Mouse (Mus musculus) CD4-positive, CD25-positive, alpha-beta regulatory T cell, adult 2 months (primary cell): Measurements from ENCODE around the gene Vmn1r21.
"Not testable (repeated sequence)": the region's sequence is repeated elsewhere in the genome, so short reads cannot be mapped to it uniquely, and the experiment has no call there.

Experiments
- DNase-seq: peaks from one replicate; pipeline ENCODE4 v3.0.0-alpha.2; 2012; ENCODE audit warnings: low read depth, low spot score

Gene Vmn1r21

GRCm38 (mm10) chr6:57850286-57850685 lies at the start of gene Vmn1r21:
Vmn1r21 (minus strand) TSS chr6:57850343.
- no peak for DNase-seq

- peak; percentile 74 for DNase-seq
Observed at GRCm38 (mm10) chr6:57859043-57860042, 9.2 kb upstream of the Vmn1r21 start.

- not testable (repeated sequence) for DNase-seq
Observed at GRCm38 (mm10) chr6:57851177-57851576, 1.0 kb upstream of the Vmn1r21 start.

- no peak for DNase-seq
Observed at GRCm38 (mm10) chr6:57839693-57840408, 10.3 kb downstream of the Vmn1r21 start.

GRCm38 (mm10) chr6:57825259-57825715 lies 24.9 kb downstream of the Vmn1r21 start:
- DNase-seq, result no peak

- DNase-seq, result peak; percentile 90
Observed at GRCm38 (mm10) chr6:57824422-57825258, 25.5 kb downstream of the Vmn1r21 start, which contains the start of gene Vopp1. Vopp1 (minus strand) TSS chr6:57825159.

- peak; percentile 52 for DNase-seq
Observed at GRCm38 (mm10) chr6:57823461-57823860, 26.7 kb downstream of the Vmn1r21 start.

- DNase-seq, result peak; percentile 70
Observed at GRCm38 (mm10) chr6:57822648-57823410, 27.3 kb downstream of the Vmn1r21 start.

GRCm38 (mm10) chr6:57814436-57814940 lies 35.7 kb downstream of the Vmn1r21 start:
- DNase-seq, result no peak

GRCm38 (mm10) chr6:57811748-57812730 lies 38.1 kb downstream of the Vmn1r21 start:
- DNase-seq, result no peak

GRCm38 (mm10) chr6:57805218-57806069 lies 44.7 kb downstream of the Vmn1r21 start:
- DNase-seq, result no peak

GRCm38 (mm10) chr6:57803130-57803529 lies 47.0 kb downstream of the Vmn1r21 start:
- DNase-seq, result no peak

- no peak for DNase-seq
Observed at GRCm38 (mm10) chr6:57798986-57799385, 51.2 kb downstream of the Vmn1r21 start.

GRCm38 (mm10) chr6:57796853-57797423 lies 53.2 kb downstream of the Vmn1r21 start:
- DNase-seq, result no peak

- DNase-seq, result peak; percentile 25
Observed at GRCm38 (mm10) chr6:57795835-57796234, 54.3 kb downstream of the Vmn1r21 start.
